Mouse (Mus musculus) layer of hippocampus, postnatal 10 days (tissue): ENCODE measurements around the gene Adamts4. TPM values are rescaled to one million over a fixed set of nuclear protein-coding genes. Genes with fewer than 3 reads are reported as not detected.
A peak's percentile ranks its signal among the peaks of the same experiment; 100 is the strongest.
"Not testable (repeated sequence)": the region's sequence is repeated elsewhere in the genome, so short reads cannot be mapped to it uniquely, and the experiment has no call there.

Experiments
- DNase-seq, 2 experiments: peaks; one replicate each; pipeline ENCODE4 v3.0.0; 2021; ENCODE audit warnings: low spot score in 2 of 2
- total RNA-seq, 2 experiments: library from RNA; stranded (reverse); gene quantifications; 2 replicates each; pipeline ENCODE4 v1.2.3; 2021

Adamts4 gene
- total RNA-seq, 2 experiments from 2014 or later: 5.6 to 7.1 TPM

DNA sequence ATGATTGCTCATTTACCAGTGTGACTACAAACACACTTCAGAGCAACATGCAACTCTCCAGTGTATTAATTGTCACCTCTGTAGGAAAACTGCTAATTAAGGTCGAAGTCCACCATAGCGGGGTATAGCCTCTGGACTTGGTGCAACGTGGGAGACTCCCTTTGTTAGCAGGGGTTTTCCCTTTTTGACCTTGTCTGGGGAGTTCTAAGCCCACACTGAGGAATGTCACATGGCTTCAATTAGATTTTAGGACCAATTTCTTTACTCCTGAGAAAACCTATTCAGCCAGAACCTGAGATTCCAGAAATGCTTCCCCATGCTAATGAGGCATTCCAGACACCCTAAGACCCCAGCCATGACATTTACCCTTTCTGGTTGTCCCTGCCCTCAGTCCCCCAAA lies 20.0 kb upstream of the Adamts4 start:
- DNase-seq: no peak

DNA sequence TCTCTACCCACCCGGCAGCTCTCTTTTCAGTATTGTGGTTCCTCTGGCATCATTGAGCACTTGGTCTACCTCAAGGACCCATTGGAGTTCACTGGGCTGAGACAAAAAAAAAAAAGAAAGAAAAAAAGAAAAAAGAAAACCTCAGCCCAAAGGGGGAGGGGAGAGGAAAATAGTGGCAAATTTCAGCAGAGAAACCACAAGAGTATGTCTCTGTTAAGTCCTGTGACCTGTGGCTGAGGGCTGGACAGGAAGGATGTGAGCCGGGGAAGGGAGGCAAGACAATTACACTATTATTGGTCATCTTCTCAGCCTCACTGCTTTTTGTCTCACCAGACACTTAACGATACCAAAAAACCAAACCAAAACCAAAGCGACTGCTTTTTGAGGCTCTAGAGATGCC lies 18.4 kb upstream of the Adamts4 start:
- no peak for DNase-seq

DNA sequence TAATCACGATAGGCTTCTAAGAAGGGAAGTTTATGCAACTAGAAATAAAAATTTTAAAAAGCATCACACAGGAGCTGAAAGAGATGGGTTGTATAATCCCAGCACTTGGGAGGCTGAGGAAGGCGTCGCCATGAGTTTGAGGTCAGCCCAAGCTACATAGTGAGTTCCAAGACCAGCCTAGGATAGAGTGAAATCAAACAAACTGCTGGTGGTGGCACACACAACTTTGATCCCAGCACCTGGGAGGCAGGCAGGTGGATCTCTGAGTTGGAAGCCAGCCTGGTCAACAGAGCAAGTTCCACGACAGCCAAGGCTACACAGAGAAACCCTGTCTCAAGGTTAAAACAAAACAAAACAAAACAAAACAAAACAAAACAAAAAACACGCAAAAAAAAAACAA lies 17.9 kb upstream of the Adamts4 start:
- DNase-seq: no peak

DNA sequence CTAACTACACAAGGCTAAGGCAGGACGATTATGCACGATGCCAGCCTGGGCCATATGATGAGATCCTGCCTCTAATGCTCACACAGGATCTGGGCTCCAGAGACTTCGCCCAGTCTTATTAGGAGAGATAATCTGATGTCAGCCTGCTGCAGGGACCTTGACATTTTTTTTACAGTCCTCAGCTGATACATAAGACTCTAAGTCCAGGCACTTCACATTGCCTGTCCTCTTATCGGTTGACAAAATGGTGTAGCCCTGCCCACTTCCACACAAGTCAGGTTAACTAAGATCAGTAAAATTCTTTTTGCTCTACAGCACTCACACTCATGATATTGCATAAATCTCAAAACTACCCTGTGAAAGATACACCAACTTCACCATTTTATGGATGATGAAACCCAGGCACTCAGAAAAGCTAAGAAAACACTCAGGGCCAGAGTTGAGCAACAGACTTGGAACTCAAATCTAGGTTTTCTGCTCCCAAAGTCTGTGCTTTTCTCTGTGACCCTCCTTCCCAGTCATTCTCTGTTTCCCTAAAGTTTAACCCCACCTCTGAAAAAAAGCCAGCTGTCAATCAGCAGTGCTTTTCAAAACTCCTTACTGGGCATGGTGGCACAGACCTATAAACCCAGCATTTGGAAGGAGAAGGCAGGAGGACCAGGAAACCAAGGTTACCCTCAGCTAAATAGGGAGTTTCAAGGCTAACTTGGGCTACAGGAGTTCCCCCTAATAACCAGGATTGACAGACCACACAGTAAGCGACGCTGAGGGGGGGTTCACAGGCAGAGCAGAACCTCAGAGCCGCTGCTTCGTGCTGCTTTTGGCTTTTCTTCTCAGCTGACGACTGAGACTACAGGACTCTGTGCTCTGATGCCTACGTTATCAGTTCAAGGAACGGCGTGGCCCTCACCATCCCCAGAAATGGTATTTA lies 17.2 kb upstream of the Adamts4 start:
- no peak for DNase-seq

- no peak for DNase-seq
These were observed 16.1 kb upstream of the Adamts4 start, which contains the start of gene Fcer1g for GRCm38 (mm10) chr1:171234126-171234525. TSS of gene Fcer1g (minus strand) at chr1:171234365.

DNA sequence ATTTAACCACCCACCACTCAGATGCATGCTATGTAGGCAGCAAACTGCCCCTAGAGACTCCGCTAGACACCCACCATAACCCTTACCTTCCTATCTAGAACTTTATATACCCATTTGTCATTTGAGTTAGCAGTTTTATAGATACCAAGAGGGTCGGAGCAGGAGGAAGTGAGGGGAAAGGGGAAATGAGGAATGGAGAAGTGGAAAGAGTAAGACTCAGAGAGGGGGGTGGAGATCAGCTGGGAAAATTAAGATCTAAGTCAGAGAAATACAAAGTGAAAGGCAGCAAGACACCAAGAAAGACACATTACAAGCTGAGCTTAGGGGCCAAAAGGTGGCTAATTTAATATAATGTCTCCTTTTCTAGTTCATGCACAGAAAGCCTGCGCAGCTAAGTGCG lies 15.7 kb upstream of the Adamts4 start:
- no peak for DNase-seq

- no peak for DNase-seq
These were observed 14.4 kb upstream of the Adamts4 start for GRCm38 (mm10) chr1:171235791-171236190.

GRCm38 (mm10) chr1:171237438-171237837 lies 12.8 kb upstream of the Adamts4 start:
- DNase-seq: no peak

GRCm38 (mm10) chr1:171238463-171238862 lies 11.8 kb upstream of the Adamts4 start:
- peak; percentile 50 to 61 for DNase-seq

GRCm38 (mm10) chr1:171239992-171240744 lies 10.1 kb upstream of the Adamts4 start:
- DNase-seq: no peak

GRCm38 (mm10) chr1:171240911-171241310 lies 9.3 kb upstream of the Adamts4 start:
- no peak for DNase-seq

DNA sequence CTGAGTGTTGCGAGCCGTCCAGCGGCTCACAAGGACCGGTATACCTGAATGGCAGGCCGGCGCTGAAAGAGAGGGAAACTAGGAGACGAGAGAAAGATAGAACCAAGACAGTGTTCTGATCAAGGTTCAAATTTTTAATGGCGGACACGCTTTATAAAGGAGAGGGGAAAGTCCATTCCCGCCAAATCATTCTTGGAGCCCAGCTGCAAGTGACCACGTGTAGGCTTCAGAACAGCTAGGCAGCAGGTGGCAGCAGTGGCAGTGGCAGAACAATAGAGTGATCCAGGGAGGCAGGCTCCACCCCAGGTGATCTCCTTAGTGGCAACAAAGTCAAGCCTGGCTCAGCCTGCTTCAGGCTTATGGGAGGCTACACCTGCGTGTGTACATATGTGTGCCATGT lies 8.3 kb upstream of the Adamts4 start:
- DNase-seq: not testable (repeated sequence)

DNA sequence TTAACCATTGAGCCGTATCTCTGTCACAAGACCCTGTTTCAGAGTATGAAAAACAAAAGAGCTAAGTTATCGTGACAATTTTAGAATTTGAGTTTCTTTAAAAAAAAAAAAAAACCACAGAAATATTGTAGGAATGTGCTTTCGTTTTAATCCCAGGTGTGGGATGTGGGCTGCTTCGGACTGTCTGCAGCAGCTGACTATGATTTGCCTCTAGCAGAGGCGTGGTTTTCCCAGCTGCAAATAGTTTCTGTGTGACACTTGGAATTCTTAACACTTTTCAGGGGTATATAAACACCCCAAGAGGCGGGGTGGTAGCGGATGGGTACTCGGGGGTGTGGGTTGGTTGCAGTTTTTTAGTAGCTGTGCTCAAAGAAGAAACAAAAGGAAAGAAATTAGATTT lies 4.9 kb upstream of the Adamts4 start:
- no peak for DNase-seq

- peak; percentile 96 to 99 for DNase-seq
These were observed 3.3 kb upstream of the Adamts4 start for GRCm38 (mm10) chr1:171246709-171247452.

GRCm38 (mm10) chr1:171247453-171247841 lies 2.8 kb upstream of the Adamts4 start:
- no peak for DNase-seq

DNA sequence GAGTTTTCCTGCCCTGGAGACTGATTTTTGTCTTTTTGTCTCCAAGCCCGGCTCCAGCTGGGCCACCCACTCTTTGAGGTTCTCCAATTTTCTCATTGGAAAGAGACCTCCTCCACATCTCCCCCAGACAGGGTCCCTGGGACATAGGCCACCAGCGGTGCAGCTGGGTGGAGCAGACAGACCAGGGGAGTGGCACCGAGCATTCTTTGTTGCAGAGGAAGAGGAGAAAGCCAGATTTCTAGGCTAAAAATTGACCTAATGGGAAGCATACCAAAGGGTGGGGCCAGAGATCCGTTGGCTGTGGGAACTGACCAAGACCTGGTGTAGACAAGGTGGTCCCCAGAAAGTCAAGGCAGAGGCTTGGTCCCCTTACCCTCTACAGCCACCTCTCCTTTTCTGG lies 2.3 kb upstream of the Adamts4 start:
- DNase-seq: no peak

- no peak for DNase-seq
These were observed 1.6 kb upstream of the Adamts4 start for GRCm38 (mm10) chr1:171248386-171249226.

DNA sequence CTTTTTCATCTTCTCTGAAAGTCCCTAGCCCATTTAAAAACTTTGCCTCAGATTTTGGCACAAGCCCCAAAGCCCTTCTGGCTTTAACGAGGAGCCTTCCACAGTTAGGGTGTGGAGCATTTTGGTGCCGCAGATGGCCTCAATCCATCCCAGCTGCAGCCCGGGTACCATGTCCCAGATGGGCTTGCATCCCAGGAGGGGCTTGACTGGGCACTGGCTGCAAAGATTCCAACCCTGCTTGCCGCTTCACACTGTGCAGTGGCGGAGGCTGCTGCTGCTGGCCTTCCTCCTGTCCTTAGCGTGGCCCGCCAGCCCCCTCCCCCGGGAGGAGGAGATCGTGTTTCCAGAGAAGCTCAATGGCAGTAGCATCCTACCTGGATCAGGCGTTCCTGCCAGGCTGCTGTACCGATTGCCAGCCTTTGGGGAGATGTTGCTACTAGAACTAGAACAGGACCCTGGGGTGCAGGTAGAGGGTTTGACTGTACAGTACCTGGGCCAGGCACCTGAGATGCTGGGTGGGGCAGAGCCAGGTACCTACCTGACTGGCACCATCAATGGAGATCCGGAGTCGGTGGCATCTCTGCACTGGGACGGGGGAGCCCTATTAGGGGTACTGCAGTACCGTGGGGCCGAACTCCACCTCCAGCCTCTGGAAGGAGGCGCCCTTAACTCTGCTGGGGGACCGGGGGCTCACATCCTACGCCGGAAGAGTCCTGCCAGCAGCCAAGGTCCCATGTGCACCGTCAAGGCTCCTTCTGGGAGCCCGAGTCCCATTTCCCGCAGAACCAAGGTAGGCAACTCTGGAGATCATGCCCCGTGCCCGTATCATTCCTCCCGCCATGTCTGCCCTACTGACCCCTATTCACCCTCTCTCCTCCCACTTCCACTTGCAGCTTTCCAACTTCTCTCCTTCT lies 716 bp downstream of the Adamts4 start, which contains the start of gene Ndufs2:
Gene Ndufs2 (minus strand): TSS at position 709 of the 914 bp plus-strand sequence.
- peak; percentile 49 to 51 for DNase-seq

GRCm38 (mm10) chr1:171251594-171252324 lies 1.5 kb downstream of the Adamts4 start:
- no peak for DNase-seq
